Mouse (Mus musculus) leukemia stem cell, adult 10-12 weeks (primary cell): ENCODE data around the gene Tfg. TPM values are rescaled to one million over a fixed set of nuclear protein-coding genes. Genes with fewer than 3 reads are reported as not detected.

Experiments used
- polyA plus RNA-seq: library from polyadenylated mRNA; stranded (reverse); fragments of >175 nt; gene quantifications from 2 replicates; pipeline ENCODE4 v1.2.3, GENCODE M21; 2012; ENCODE audit warnings: low replicate concordance

Gene Tfg
- polyA plus RNA-seq, result 15.8 and 19.0 TPM in 2 replicates

DNA sequence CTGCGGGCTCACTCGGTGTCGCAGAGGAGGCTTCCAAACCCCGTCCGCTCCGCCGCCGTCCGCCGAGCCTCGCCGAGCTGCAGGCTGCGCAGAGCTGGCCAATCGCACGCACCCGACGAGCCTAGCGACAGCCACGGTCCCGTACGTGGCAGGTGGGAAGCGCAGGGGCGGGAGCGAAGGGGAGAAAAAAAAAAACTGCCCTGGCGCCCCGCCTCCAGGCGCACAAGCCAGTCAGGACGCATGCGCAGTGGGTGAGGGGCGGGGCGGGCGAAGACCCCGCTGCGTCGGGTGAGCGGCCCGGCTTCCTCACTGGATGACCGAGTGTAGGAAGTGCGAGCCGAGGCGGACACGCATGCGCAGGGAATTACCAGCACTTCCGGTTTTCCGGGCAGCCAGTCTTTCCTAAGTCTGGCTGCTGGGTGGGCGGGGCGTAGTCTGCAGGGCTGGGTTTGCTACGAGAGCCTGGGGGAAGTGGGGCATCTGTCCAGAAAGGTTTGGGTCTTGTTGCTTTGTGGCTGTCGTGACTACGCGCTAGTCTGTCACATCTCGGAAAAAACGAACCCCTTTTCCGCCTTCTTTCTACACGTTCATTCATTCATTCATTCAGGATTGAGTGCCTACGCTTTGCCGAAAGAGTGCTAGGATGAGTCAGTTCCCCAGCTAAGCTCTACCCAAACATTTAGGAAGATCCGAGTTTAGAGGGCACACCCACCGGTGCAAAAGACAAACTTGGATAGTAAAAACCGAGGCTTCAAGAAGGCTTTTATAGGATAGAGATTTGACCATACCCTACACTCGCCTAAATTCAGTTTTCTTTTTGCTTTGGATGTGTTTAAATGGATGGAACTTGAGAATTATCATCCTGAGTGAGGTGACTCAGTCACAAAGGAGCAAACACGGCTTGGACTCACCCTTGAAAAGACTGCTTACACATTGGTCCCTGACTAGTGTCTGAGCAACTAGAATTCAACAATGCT lies at the start of gene Tfg:
Gene Tfg, minus strand, starts transcription at position 227 of the 977 bp plus-strand sequence.

Other genes with a start within 250 kb of the Tfg start
- 0.09 TPM in 1 of 2 replicates, not detected in the other for gene Abi3bp, start 239.6 kb downstream of the Tfg start, polyA plus RNA-seq
- gene Adgrg7, start 78.4 kb upstream of the Tfg start, polyA plus RNA-seq, result 0.13 TPM in 1 of 2 replicates, not detected in the other
- gene Tmem45a, start 168.7 kb upstream of the Tfg start, polyA plus RNA-seq, result not detected in 2 replicates
- not detected in 2 replicates for gene Lnp1, start 210.6 kb upstream of the Tfg start, polyA plus RNA-seq